Mouse (Mus musculus): ENCODE data around the gene Cyp46a1. TPM values are rescaled to one million over a fixed set of nuclear protein-coding genes. Genes with fewer than 3 reads are reported as not detected.

Cyp46a1 gene
- total and polyA plus RNA-seq, 3 experiments, result not detected

- H3K36me3 ChIP-seq (ENCODE audit: control insufficient read depth in 1 of 2, insufficient read depth in 2 of 2, low read length in 2 of 2), result no peaks in the 10 kb centered on the region
- no peak overlapping the region for H3K27ac ChIP-seq (ENCODE audit: control insufficient read depth, low read depth, low read length)
- no peaks in the 10 kb centered on the region for H3K9me3 ChIP-seq (replicated peaks; ENCODE audit: insufficient read depth, low read length)
- H3K79me2 ChIP-seq (ENCODE audit: control insufficient read depth, insufficient read depth, low read length, poor library complexity), result no peaks in the 10 kb centered on the region
- H3K4me3 ChIP-seq (ENCODE audit: control insufficient read depth in 1 of 2, insufficient read depth in 1 of 2, low read depth in 2 of 2, low read length in 2 of 2), result no peak overlapping the region
- H3K9ac ChIP-seq (ENCODE audit: control insufficient read depth, low read depth, low read length, poor library complexity, severe bottlenecking), result no peak overlapping the region
- H3K4me1 ChIP-seq (ENCODE audit: control insufficient read depth in 1 of 2, insufficient read depth in 2 of 2, low read length in 2 of 2), result no peaks in the 10 kb centered on the region
- no peak for TF ChIP-seq HCFC1 (IDR thresholded peaks at IDR 0.05; ENCODE audit: low read depth, low read length)
- TF ChIP-seq ETS1 (IDR thresholded peaks at IDR 0.05; ENCODE audit: low read depth, low read length), result no peak
- TF ChIP-seq SMC3 (IDR thresholded peaks at IDR 0.05; ENCODE audit: low read depth, low read length), result no peak
- TF ChIP-seq TAL1 (IDR thresholded peaks at IDR 0.05; ENCODE audit: low read length), result no peak
- no peak for TF ChIP-seq E2F4 (IDR thresholded peaks at IDR 0.05; ENCODE audit: borderline replicate concordance, low read depth, low read length)
- TF ChIP-seq ZKSCAN1 (IDR thresholded peaks at IDR 0.05; ENCODE audit: low read depth, low read length), result no peak
- TF ChIP-seq ELF1 (IDR thresholded peaks at IDR 0.05; ENCODE audit: low read depth, low read length), result no peak
- no peak for TF ChIP-seq MYC (IDR thresholded peaks at IDR 0.05; ENCODE audit: low read depth, low read length)
- no peak for TF ChIP-seq BHLHE40 (IDR thresholded peaks at IDR 0.05; ENCODE audit: borderline replicate concordance, low read depth, low read length)
- no peak for TF ChIP-seq ZC3H11A (IDR thresholded peaks at IDR 0.05; ENCODE audit: low read depth, low read length)
- no peak for TF ChIP-seq GABPA (IDR thresholded peaks at IDR 0.05; ENCODE audit: low read depth, low read length)
- TF ChIP-seq NELFE (IDR thresholded peaks at IDR 0.05; ENCODE audit: low read depth, low read length), result no peak
- no peak for TF ChIP-seq CHD2 (IDR thresholded peaks at IDR 0.05; ENCODE audit: low read length)
- TF ChIP-seq MYB (IDR thresholded peaks at IDR 0.05; ENCODE audit: low read depth, low read length), result no peak
- no peak for TF ChIP-seq UBTF (IDR thresholded peaks at IDR 0.05; ENCODE audit: borderline replicate concordance, insufficient read depth, low read depth, low read length)
- TF ChIP-seq POLR2AphosphoS2 (IDR thresholded peaks at IDR 0.05; ENCODE audit: low read length), result no peak
- no peak for TF ChIP-seq TCF12 (IDR thresholded peaks at IDR 0.05; ENCODE audit: low read depth, low read length)
- DNase-seq (ENCODE audit: low read depth, low spot score), result no peak
- no peaks in the 10 kb centered on the region for H3K27me3 ChIP-seq (ENCODE audit: control insufficient read depth in 1 of 2, insufficient read depth in 2 of 2, low read length in 2 of 2)
Observed at GRCm38 (mm10) chr12:108285225-108286011, 48.8 kb upstream of the Cyp46a1 start.

DNA sequence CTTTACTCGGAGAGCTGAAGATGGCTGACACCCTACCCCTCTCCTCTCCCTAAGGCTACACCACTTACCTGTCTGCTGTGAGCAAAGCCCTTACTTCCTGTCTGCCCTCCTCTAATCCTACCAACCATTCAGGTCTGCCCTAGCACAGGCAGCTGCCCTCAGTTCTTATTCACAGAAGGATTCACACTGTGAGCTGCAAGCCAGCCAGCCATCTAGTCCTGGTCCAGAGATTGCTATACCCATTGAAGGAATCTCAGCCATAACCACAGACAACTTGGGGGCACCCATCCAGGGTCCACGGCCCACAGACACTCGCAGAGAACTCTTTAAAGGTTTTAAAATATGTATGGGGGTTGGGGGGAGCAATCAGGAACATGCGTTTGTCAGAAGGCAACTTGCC lies 47.8 kb upstream of the Cyp46a1 start:
- no peaks in the 10 kb centered on the region for H3K4me1 ChIP-seq (ENCODE audit: control insufficient read depth in 1 of 2, insufficient read depth in 2 of 2, low read length in 2 of 2)
- no peak overlapping the region for H3K27ac ChIP-seq (ENCODE audit: control insufficient read depth, low read depth, low read length)
- H3K9ac ChIP-seq (ENCODE audit: control insufficient read depth, low read depth, low read length, poor library complexity, severe bottlenecking), result no peak overlapping the region
- no peaks in the 10 kb centered on the region for H3K79me2 ChIP-seq (ENCODE audit: control insufficient read depth, insufficient read depth, low read length, poor library complexity)
- no peak overlapping the region for H3K4me3 ChIP-seq (ENCODE audit: control insufficient read depth in 1 of 2, insufficient read depth in 1 of 2, low read depth in 2 of 2, low read length in 2 of 2)
- no peaks in the 10 kb centered on the region for H3K9me3 ChIP-seq (replicated peaks; ENCODE audit: insufficient read depth, low read length)
- TF ChIP-seq ZKSCAN1 (IDR thresholded peaks at IDR 0.05; ENCODE audit: low read depth, low read length), result no peak
- TF ChIP-seq ZC3H11A (IDR thresholded peaks at IDR 0.05; ENCODE audit: low read depth, low read length), result no peak
- no peak for TF ChIP-seq BHLHE40 (IDR thresholded peaks at IDR 0.05; ENCODE audit: borderline replicate concordance, low read depth, low read length)
- no peak for TF ChIP-seq KAT2A (conservative IDR thresholded peaks at IDR 0.05; ENCODE audit: low read depth, low read length)
- TF ChIP-seq GATA1 (IDR thresholded peaks at IDR 0.05; ENCODE audit: low read depth, low read length), result no peak
- TF ChIP-seq TBP (IDR thresholded peaks at IDR 0.05; ENCODE audit: low read depth, low read length), result no peak
- no peak for TF ChIP-seq POLR2A (IDR thresholded peaks at IDR 0.05; ENCODE audit: control insufficient read depth in 1 of 2, insufficient read depth in 1 of 2, low read depth in 1 of 2, low read length in 2 of 2, poor library complexity in 1 of 2)
- TF ChIP-seq NRF1 (IDR thresholded peaks at IDR 0.05; ENCODE audit: insufficient read depth, low read depth, low read length, poor library complexity, severe bottlenecking), result no peak
- TF ChIP-seq SMC3 (IDR thresholded peaks at IDR 0.05; ENCODE audit: low read depth, low read length), result no peak
- TF ChIP-seq CHD2 (IDR thresholded peaks at IDR 0.05; ENCODE audit: low read length), result no peak
- TF ChIP-seq USF2 (IDR thresholded peaks at IDR 0.05; ENCODE audit: borderline replicate concordance in 1 of 2, insufficient read depth in 1 of 2, low read depth in 1 of 2, low read length in 2 of 2), result no peak
- no peak for TF ChIP-seq POLR2AphosphoS5 (IDR thresholded peaks at IDR 0.05; ENCODE audit: borderline replicate concordance, low read depth, low read length)
- TF ChIP-seq EP300 (IDR thresholded peaks at IDR 0.05; ENCODE audit: low read depth in 1 of 2, low read length in 2 of 2), result no peak
- TF ChIP-seq ZNF384 (IDR thresholded peaks at IDR 0.05; ENCODE audit: low read depth, low read length), result no peak
- no peak for TF ChIP-seq POLR2AphosphoS2 (IDR thresholded peaks at IDR 0.05; ENCODE audit: low read length)
- TF ChIP-seq ELF1 (IDR thresholded peaks at IDR 0.05; ENCODE audit: low read depth, low read length), result no peak
- no peak for TF ChIP-seq HCFC1 (IDR thresholded peaks at IDR 0.05; ENCODE audit: low read depth, low read length)
- H3K36me3 ChIP-seq (ENCODE audit: control insufficient read depth in 1 of 2, insufficient read depth in 2 of 2, low read length in 2 of 2), result no peaks in the 10 kb centered on the region
- DNase-seq (ENCODE audit: low read depth, low spot score), result no peak
- no peaks in the 10 kb centered on the region for H3K27me3 ChIP-seq (ENCODE audit: control insufficient read depth in 1 of 2, insufficient read depth in 2 of 2, low read length in 2 of 2)

All from MEL (cell line).